Mouse (Mus musculus) myocyte (in vitro differentiated cells): ENCODE results near the gene Nprl3. TPM values are rescaled to one million over a fixed set of nuclear protein-coding genes. Genes with fewer than 3 reads are reported as not detected.
A peak's percentile ranks its signal among the peaks of the same experiment; 100 is the strongest.

ENCODE experiments used
- H3K27me3 ChIP-seq: one replicate; pipeline ENCODE4 v1.6.1; 2011; ENCODE audit not compliant: control insufficient read depth, insufficient read depth, insufficient read length
- H3K36me3 ChIP-seq: one replicate; pipeline ENCODE4 v1.6.1; 2011; ENCODE audit not compliant: control insufficient read depth, insufficient read depth
- H3K4me2 ChIP-seq: one replicate; pipeline ENCODE4 v1.6.1; 2011; ENCODE audit warnings: low read depth, control low read depth
- H3K4me3 ChIP-seq: one replicate; pipeline ENCODE4 v1.5.1; 2011; ENCODE audit warnings: mild to moderate bottlenecking, control low read depth, moderate library complexity
- H3K79me2 ChIP-seq: one replicate; pipeline ENCODE4 v1.6.1; 2011; ENCODE audit not compliant: control insufficient read depth, insufficient read depth
- H3ac ChIP-seq: one replicate; pipeline ENCODE4 v1.6.1; 2011; ENCODE audit not compliant: control insufficient read depth, insufficient read length
- CEBPB ChIP-seq: IDR thresholded peaks from 2 replicates; pipeline ENCODE4 v1.6.1; 2011; ENCODE audit warnings: mild to moderate bottlenecking, moderate library complexity; ENCODE audit not compliant: poor library complexity, insufficient read depth, severe bottlenecking
- E2F4 ChIP-seq: IDR thresholded peaks from one replicate; pipeline ENCODE4 v1.6.1; 2011; ENCODE audit warnings: mild to moderate bottlenecking, control low read depth, moderate library complexity; ENCODE audit not compliant: insufficient read depth
- MAX ChIP-seq: IDR thresholded peaks from one replicate; pipeline ENCODE4 v1.6.1; 2011; ENCODE audit warnings: low read depth, mild to moderate bottlenecking, control low read depth
- MYOD1 ChIP-seq, 3 experiments: IDR thresholded peaks; one replicate each; pipeline ENCODE4 v1.6.1; 2011; ENCODE audit warnings: control low read depth in 2 of 3, low read depth in 2 of 3, mild to moderate bottlenecking in 2 of 3, moderate library complexity in 1 of 3; ENCODE audit not compliant: insufficient read length in 2 of 3, control insufficient read depth in 1 of 3
- MYOG ChIP-seq, 3 experiments: IDR thresholded peaks; one replicate each; pipeline ENCODE4 v1.6.1; 2011; ENCODE audit warnings: control low read depth in 2 of 3, low read depth in 2 of 3, mild to moderate bottlenecking in 2 of 3; ENCODE audit not compliant: insufficient read length in 2 of 3, control insufficient read depth in 1 of 3, insufficient read depth in 1 of 3
- POLR2A ChIP-seq: IDR thresholded peaks from one replicate; pipeline ENCODE4 v1.6.1; 2011; ENCODE audit warnings: low read depth, mild to moderate bottlenecking, control low read depth, moderate library complexity; ENCODE audit not compliant: insufficient read length
- POLR2AphosphoS2 ChIP-seq: IDR thresholded peaks from one replicate; pipeline ENCODE4 v1.6.1; 2011; ENCODE audit warnings: low read depth, control low read depth; ENCODE audit not compliant: insufficient read length
- REST ChIP-seq: IDR thresholded peaks from one replicate; pipeline ENCODE4 v1.6.1; 2011; ENCODE audit warnings: mild to moderate bottlenecking, control low read depth, moderate library complexity; ENCODE audit not compliant: insufficient read depth, insufficient read length
- SRF ChIP-seq: IDR thresholded peaks from one replicate; pipeline ENCODE4 v1.6.1; 2011; ENCODE audit warnings: low read depth; ENCODE audit not compliant: control insufficient read depth, insufficient read length
- TCF12 ChIP-seq: IDR thresholded peaks from one replicate; pipeline ENCODE4 v1.6.1; 2011; ENCODE audit warnings: mild to moderate bottlenecking, control low read depth; ENCODE audit not compliant: poor library complexity, insufficient read depth, severe bottlenecking
- TCF3 ChIP-seq: IDR thresholded peaks from one replicate; pipeline ENCODE4 v1.6.1; 2011; ENCODE audit warnings: low read depth, control low read depth; ENCODE audit not compliant: insufficient read length
- USF1 ChIP-seq: IDR thresholded peaks from one replicate; pipeline ENCODE4 v1.6.1; 2011; ENCODE audit warnings: low read depth, mild to moderate bottlenecking, control low read depth, moderate library complexity
- polyA plus RNA-seq: library from polyadenylated mRNA; unstranded; fragments of >200 nt; fragmentation: generic; extraction: Trizol; gene quantifications from one replicate; pipeline ENCODE4 v1.2.1, GENCODE M21; 2012; ENCODE audit warnings: missing spikeins

Nprl3 gene
- polyA plus RNA-seq, 1 experiment: 57.4 TPM

- H3K27me3 ChIP-seq: peaks cover 36% of the 10 kb centered on the region
- no peaks in the 10 kb centered on the region for H3K36me3 ChIP-seq
- H3K4me3 ChIP-seq: no peak overlapping the region
- H3K4me2 ChIP-seq: no peak overlapping the region
- no peak overlapping the region for H3ac ChIP-seq
- no peak for TF ChIP-seq SRF
- no peak for TF ChIP-seq POLR2AphosphoS2
- no peak for TF ChIP-seq E2F4
- no peak for TF ChIP-seq TCF12
- TF ChIP-seq MYOG (IDR thresholded peaks at IDR 0.05; ENCODE audit: control insufficient read depth in 1 of 3, insufficient read depth in 1 of 3, insufficient read length in 2 of 3, low read depth in 2 of 3): no peak
- TF ChIP-seq MAX: no peak
- TF ChIP-seq MYOD1 (IDR thresholded peaks at IDR 0.05; ENCODE audit: control insufficient read depth in 1 of 3, insufficient read length in 2 of 3, low read depth in 2 of 3): no peak
- no peak for TF ChIP-seq TCF3
- TF ChIP-seq POLR2A: no peak
- no peak for TF ChIP-seq REST
- TF ChIP-seq USF1: no peak
- no peak for TF ChIP-seq CEBPB
- no peaks in the 10 kb centered on the region for H3K79me2 ChIP-seq
Measured at GRCm38 (mm10) chr11:32280646-32281045, 13.1 kb upstream of the Nprl3 start.

DNA sequence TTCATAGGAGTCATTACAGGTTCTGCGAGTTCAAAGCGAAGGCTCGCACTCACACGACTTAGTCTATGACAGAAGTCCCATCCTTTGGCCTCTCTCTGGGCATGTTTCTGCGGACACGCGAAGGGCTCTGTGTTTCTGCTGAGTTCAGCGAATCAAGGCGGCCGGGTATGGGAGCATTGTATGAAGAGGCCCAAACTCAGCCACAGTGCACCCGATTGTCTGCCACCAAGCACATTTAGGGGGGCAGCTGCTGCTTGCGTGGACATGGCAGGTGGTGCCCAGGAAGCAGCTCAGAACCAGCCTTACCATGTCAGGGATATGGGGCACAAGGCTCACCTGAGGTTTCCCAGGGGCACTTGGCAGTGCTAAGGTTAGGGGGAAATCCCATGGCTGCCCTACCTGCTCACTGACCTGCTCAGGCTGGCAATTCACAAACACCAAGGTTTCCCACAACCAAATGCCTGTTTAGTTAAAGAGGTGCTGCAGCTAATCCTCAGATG lies 11.0 kb upstream of the Nprl3 start:
- peaks cover 36% of the 10 kb centered on the region for H3K27me3 ChIP-seq
- no peak for TF ChIP-seq POLR2AphosphoS2
- no peak for TF ChIP-seq MAX
- no peak for TF ChIP-seq REST
- no peak for TF ChIP-seq SRF
- no peak for TF ChIP-seq MYOG (IDR thresholded peaks at IDR 0.05; ENCODE audit: control insufficient read depth in 1 of 3, insufficient read depth in 1 of 3, insufficient read length in 2 of 3, low read depth in 2 of 3)
- no peak for TF ChIP-seq E2F4
- no peak for TF ChIP-seq POLR2A
- no peak for TF ChIP-seq CEBPB
- TF ChIP-seq TCF3: no peak
- TF ChIP-seq TCF12: no peak
- TF ChIP-seq USF1: no peak
- no peak for TF ChIP-seq MYOD1 (IDR thresholded peaks at IDR 0.05; ENCODE audit: control insufficient read depth in 1 of 3, insufficient read length in 2 of 3, low read depth in 2 of 3)
- no peaks in the 10 kb centered on the region for H3K36me3 ChIP-seq
- no peak overlapping the region for H3ac ChIP-seq
- H3K4me3 ChIP-seq: no peak overlapping the region
- H3K79me2 ChIP-seq: no peaks in the 10 kb centered on the region
- no peak overlapping the region for H3K4me2 ChIP-seq

DNA sequence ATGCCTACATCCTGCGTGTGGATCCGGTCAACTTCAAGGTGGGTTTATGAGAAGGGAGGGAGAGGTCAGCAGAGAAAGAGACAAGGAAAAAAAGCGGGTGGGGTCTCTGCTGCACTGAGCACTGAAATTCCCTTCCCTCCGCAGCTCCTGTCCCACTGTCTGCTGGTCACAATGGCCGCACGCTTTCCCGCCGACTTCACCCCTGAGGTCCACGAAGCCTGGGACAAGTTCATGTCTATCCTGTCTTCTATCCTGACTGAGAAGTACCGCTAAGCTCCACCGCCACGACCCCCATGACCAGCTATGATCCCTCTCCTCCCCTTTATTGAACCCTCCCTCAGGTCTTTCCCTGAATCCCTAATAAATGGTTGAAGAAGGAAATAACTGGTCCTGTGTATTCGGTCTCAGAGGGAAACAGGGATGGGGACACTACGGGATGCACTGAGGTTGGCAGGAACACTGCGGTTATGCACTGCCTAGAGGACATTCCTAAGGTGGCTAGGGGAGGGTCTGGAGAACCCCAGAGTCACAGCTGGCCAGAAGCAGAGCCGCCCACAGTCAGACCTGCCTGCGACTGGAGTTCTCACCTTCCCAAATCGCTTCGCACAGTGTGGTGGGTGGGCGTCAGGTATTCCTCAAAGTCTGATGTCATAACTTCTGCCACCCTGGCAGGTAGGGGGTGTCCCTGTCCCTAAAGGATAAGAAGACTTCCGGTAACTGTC lies 10.4 kb upstream of the Nprl3 start:
- H3ac ChIP-seq: no peak overlapping the region
- no peak overlapping the region for H3K4me2 ChIP-seq
- H3K27me3 ChIP-seq: peaks cover 36% of the 10 kb centered on the region
- H3K4me3 ChIP-seq: no peak overlapping the region
- no peaks in the 10 kb centered on the region for H3K36me3 ChIP-seq
- no peaks in the 10 kb centered on the region for H3K79me2 ChIP-seq
- TF ChIP-seq CEBPB (no peak), REST (no peak), SRF (no peak), TCF12 (no peak), MYOG (IDR thresholded peaks at IDR 0.05; ENCODE audit: control insufficient read depth in 1 of 3, insufficient read depth in 1 of 3, insufficient read length in 2 of 3, low read depth in 2 of 3) (no peak), USF1 (no peak), E2F4 (no peak), MAX (no peak), POLR2A (no peak), POLR2AphosphoS2 (no peak), TCF3 (no peak), MYOD1 (IDR thresholded peaks at IDR 0.05; ENCODE audit: control insufficient read depth in 1 of 3, insufficient read length in 2 of 3, low read depth in 2 of 3) (no peak)

- H3ac ChIP-seq: no peak within 1 kb of the TSS
- H3K36me3 ChIP-seq: no peaks in the 10 kb centered on the region
- no peak within 1 kb of the TSS for H3K4me2 ChIP-seq
- no peaks in the 10 kb centered on the region for H3K79me2 ChIP-seq
- TF ChIP-seq POLR2A (no peak), CEBPB (no peak), TCF12 (no peak), USF1 (no peak)
- H3K27me3 ChIP-seq: peaks cover 36% of the 10 kb centered on the region
- no peak within 1 kb of the TSS for H3K4me3 ChIP-seq
Measured at GRCm38 (mm10) chr11:32276347-32276746, 8.8 kb upstream of the Nprl3 start, which contains the start of gene Hba-x. Gene Hba-x (plus strand): TSS chr11:32276400.

GRCm38 (mm10) chr11:32271178-32271577 lies 3.7 kb upstream of the Nprl3 start:
- peaks cover 10% of the 10 kb centered on the region for H3K79me2 ChIP-seq
- no peak overlapping the region for H3ac ChIP-seq
- no peak overlapping the region for H3K4me3 ChIP-seq
- H3K36me3 ChIP-seq: no peaks in the 10 kb centered on the region
- peaks cover 2% of the 10 kb centered on the region for H3K27me3 ChIP-seq
- TF ChIP-seq CEBPB: no peak
- no peak for TF ChIP-seq POLR2A
- peak overlapping the region; percentile 36 for H3K4me2 ChIP-seq
